Mouse (Mus musculus) limb, embryonic 15.5 days (tissue): ENCODE results near the gene Pcolce2. TPM values are rescaled to one million over a fixed set of nuclear protein-coding genes. Genes with fewer than 3 reads are reported as not detected.

ENCODE experiments used
- ATAC-seq: fragments of 200-750 bp; cut with Nextera tagmentation; 2 replicates; pipeline ENCODE4 v1.8.0; 2017; ENCODE audit warnings: low read depth, moderate TSS enrichment; ENCODE audit not compliant: insufficient number of reproducible peaks, low FRiP score, low TSS enrichment
- H3K27ac ChIP-seq: fragments of 300-500 bp; sonication (generic); 2 replicates; pipeline ENCODE4 v1.5.1; 2015; ENCODE audit warnings: moderate library complexity, mild to moderate bottlenecking, inconsistent platforms
- H3K27me3 ChIP-seq: fragments of 300-500 bp; sonication (generic); 2 replicates; pipeline ENCODE4 v1.6.1; 2015; ENCODE audit warnings: inconsistent platforms
- H3K36me3 ChIP-seq: fragments of 300-500 bp; sonication (generic); 2 replicates; pipeline ENCODE4 v1.6.1; 2015; ENCODE audit warnings: inconsistent platforms
- H3K4me1 ChIP-seq: fragments of 300-500 bp; sonication (generic); 2 replicates; pipeline ENCODE4 v1.6.1; 2015; ENCODE audit warnings: inconsistent platforms
- H3K4me2 ChIP-seq: fragments of 300-500 bp; sonication (generic); 2 replicates; pipeline ENCODE4 v1.6.1; 2015; ENCODE audit warnings: mild to moderate bottlenecking, inconsistent platforms
- H3K4me3 ChIP-seq: fragments of 300-500 bp; sonication (generic); 2 replicates; pipeline ENCODE4 v1.5.1; 2015; ENCODE audit warnings: mild to moderate bottlenecking, inconsistent platforms
- H3K9ac ChIP-seq: fragments of 300-500 bp; sonication (generic); 2 replicates; pipeline ENCODE4 v1.6.1; 2015; ENCODE audit warnings: inconsistent platforms
- H3K9me3 ChIP-seq: fragments of 300-500 bp; sonication (generic); 2 replicates; pipeline ENCODE4 v1.6.1; 2016; ENCODE audit warnings: inconsistent platforms
- WGBS: fragments of 180-500 bp; shearing (Covaris S2); methylation state at CpG from one replicate; pipeline ENCODE4 v1.1.7; 2015; 5-methylcytosine and 5-hydroxymethylcytosine counted together
- polyA plus RNA-seq: library from polyadenylated mRNA; unstranded; fragments of >200 nt; fragmentation: Nextera tagmentation; extraction: Ambion mirVana; gene quantifications from 2 replicates; pipeline ENCODE4 v1.2.1, GENCODE M21; 2015

Gene Pcolce2
- 23.7 and 26.5 TPM in 2 replicates for polyA plus RNA-seq

DNA sequence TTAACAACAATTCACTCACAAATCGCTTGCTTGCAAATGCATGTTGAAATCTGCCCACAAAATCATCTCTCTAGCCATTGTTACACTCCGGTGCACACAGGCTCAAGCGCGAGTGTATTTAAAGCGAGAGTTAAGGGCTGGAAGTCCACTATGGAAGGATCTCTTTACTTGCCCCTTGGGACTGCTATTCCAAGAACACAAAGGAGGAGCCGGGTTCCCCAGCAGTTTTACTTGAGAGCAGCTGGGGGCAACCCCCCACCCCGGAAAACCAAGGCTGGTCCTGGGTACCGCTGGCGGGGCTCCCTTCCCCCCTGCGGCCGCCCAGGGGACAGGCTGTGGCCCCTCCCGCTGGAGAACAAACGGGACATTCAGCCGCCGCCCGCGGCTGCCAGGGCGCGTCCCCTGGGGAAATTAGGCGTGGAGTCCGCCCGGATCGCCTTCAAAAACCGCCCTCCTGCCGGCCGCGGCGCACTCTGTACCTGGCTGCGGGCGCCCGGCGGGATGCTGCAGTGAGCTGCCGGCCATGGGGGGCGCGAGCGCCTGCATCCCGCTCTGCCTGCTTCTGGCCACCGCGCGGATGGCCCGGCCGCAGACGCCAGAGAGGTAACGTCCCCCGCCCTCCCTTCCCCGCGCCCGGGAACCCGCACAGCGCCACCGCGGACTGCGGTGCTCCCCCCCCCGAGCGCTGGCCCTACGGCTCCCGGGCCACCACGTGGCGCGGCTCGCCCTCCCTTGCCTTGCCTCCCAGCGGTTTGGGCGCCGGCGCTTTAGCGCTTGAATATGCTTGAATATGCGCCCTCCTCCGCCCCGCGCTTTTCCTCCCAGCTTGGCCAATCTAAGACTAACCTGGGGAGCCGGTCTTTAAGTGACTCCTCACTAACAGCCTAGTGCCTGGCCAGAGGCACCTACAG lies at the start of gene Pcolce2:
Pcolce2 (plus strand) TSS at position 331 of the 911 bp plus-strand sequence.
- H3K9me3 ChIP-seq: no peaks in the 10 kb centered on the region
- under 1% methylated on average over 59 of the region's 71 CpGs for WGBS
- peak within 1 kb of the TSS; percentile 59 for H3K4me3 ChIP-seq
- peak within 1 kb of the TSS; percentile 98 for H3K4me2 ChIP-seq
- peak within 1 kb of the TSS; percentile 67 for H3K27ac ChIP-seq
- peaks cover 10% of the 10 kb centered on the region for H3K4me1 ChIP-seq
- H3K27me3 ChIP-seq: peaks cover 14% of the 10 kb centered on the region
- no peaks in the 10 kb centered on the region for H3K36me3 ChIP-seq
- peak; percentile 75; the same call in 1 of the 2 replicates for ATAC-seq
- H3K9ac ChIP-seq: peak within 1 kb of the TSS; percentile 52

DNA sequence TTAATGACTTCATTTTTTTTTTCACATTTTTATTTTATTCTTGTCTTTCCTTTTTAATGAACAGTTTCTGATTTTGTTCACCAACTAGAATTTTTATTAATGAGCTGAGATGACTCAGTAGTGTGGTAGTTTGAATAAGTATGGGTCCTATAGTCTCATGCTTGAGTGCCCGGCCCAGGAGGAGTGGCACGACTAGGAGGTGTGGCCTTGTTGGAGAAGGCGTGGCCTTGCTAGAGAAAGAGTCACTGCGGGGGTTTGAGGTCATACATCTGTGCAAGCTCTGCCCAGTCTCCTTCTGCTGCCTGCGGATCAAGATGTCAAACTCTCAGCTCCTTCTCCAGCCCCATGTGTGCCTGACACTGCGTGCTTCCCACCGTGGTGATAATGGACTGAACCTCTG lies 49.3 kb upstream of the Pcolce2 start:
- H3K27ac ChIP-seq: no peak overlapping the region
- H3K9me3 ChIP-seq: no peaks in the 10 kb centered on the region
- H3K9ac ChIP-seq: no peak overlapping the region
- no peak for ATAC-seq
- H3K4me1 ChIP-seq: no peaks in the 10 kb centered on the region
- no peak overlapping the region for H3K4me2 ChIP-seq
- no peaks in the 10 kb centered on the region for H3K27me3 ChIP-seq
- H3K4me3 ChIP-seq: no peak overlapping the region
- no peaks in the 10 kb centered on the region for H3K36me3 ChIP-seq
- WGBS: 86% methylated on average over 7 of the region's 7 CpGs

DNA sequence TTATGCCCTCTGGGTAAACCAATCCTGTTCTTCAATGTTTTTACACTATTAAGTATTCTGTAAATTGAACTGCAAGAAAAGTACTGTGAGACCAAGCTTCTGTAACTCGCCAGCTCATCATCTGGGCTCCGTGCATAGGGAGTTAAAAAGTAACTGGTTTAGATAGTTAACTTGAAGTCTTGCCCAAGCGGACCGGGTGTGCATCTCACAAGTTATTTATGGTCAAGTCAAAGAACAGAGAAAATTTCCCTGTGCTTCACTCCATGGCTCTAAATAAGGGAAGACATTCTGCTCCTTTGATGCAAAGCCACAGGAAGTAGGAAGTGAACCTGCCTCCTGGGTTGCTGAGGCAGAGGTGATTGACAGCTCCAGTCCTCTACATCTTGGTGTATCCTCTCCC lies 43.1 kb upstream of the Pcolce2 start:
- H3K9me3 ChIP-seq: no peaks in the 10 kb centered on the region
- no peak overlapping the region for H3K4me3 ChIP-seq
- no peak overlapping the region for H3K27ac ChIP-seq
- no peaks in the 10 kb centered on the region for H3K4me1 ChIP-seq
- H3K36me3 ChIP-seq: no peaks in the 10 kb centered on the region
- H3K9ac ChIP-seq: no peak overlapping the region
- H3K27me3 ChIP-seq: no peaks in the 10 kb centered on the region
- no peak overlapping the region for H3K4me2 ChIP-seq
- WGBS: 63% methylated on average over 4 of the region's 4 CpGs
- ATAC-seq: no peak

DNA sequence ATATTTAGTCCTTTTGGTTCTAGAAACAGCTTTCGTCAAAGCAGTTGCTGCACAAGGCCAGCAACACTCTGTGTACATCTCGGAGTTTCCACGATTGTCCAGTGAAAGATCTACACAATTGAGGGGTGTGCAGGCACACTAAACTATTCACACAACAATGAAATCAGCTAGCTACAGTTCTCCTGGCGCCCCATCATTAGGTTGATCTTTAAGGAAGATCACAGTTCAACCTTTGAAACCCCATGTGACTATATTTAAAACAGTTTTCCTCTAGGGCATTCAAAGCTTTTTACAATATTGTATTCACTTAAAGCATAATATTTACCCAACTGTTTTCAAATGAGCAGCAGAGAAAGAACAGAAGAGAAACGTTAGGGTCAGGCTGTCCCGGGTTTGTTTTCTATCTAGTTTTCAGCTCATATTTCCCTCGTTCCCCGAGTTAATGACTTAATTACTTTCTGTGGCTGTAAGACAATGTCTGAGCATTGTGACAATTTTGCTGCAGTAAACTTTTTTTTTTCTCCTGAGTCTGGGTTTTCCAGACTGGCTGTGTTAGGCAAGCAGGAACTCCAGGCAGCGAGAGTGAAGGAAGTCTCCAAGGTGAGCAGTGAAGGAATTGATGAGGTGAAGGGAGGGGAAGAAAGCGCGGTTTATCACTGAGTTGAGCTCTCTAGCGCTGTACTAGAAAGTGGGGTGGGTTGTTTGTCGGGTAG lies 39.8 kb upstream of the Pcolce2 start:
- WGBS: 34% methylated on average over 13 of the region's 13 CpGs
- H3K36me3 ChIP-seq: no peaks in the 10 kb centered on the region
- no peak overlapping the region for H3K27ac ChIP-seq
- no peak for ATAC-seq
- no peaks in the 10 kb centered on the region for H3K4me1 ChIP-seq
- H3K4me2 ChIP-seq: 0 out of 2 replicates have a peak overlapping the region, but pooled peaks have one; percentile 1
- no peaks in the 10 kb centered on the region for H3K9me3 ChIP-seq
- H3K4me3 ChIP-seq: no peak overlapping the region
- H3K9ac ChIP-seq: no peak overlapping the region
- H3K27me3 ChIP-seq: no peaks in the 10 kb centered on the region

DNA sequence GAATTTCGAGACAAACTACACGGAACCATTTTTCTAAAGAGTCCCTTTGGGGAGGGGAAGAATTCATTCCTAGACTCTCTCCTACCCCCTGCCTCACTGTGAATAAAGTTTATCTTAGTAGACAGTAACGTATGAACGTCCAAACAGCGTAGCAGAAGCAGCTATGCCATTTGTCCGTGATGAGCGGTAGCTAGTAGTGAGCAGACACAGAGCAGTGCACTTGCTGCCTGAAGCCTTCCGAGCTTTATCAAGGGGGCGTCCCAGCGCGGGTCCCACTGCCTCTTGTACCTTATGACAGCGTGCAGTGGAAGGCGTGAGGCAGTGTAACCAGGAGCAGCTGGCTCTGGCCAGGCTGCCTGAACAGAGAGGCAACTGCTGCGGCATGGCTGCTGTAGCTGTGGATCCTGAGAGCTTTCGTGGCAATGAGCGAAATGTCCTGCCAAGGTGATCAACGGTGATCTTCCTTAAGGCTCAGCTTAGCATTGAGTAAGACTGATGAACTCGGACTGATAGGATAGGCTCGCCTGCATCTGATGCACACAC lies 39.2 kb upstream of the Pcolce2 start:
- 43% methylated on average over 19 of the region's 19 CpGs for WGBS
- Histone ChIP-seq H3K27ac (no peak overlapping the region), H3K4me2 (0 out of 2 replicates have a peak overlapping the region, but pooled peaks have one; percentile 1), H3K27me3 (no peaks in the 10 kb centered on the region), H3K4me3 (no peak overlapping the region), H3K9me3 (no peaks in the 10 kb centered on the region), H3K4me1 (no peaks in the 10 kb centered on the region), H3K9ac (no peak overlapping the region), H3K36me3 (no peaks in the 10 kb centered on the region)
- no peak for ATAC-seq

DNA sequence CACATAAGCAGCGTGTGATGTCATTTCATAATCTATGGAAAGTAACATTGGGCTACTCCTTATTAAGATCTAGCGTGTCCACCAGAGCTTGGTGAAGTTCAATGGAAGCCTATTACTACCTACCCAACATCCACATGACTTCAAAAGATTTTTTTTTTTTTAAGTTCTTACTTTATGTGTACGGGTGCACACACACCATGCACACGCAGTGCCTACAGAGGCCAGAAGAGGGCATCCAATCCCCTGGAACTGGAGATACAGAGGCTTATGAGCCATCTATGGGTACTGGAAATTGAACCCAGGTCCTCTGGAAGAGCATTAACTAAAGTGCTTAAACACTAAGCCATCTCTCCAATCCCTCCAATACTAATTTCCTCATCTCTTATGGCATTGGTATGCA lies 38.0 kb upstream of the Pcolce2 start:
- WGBS: 86% methylated on average over 4 of the region's 4 CpGs
- Histone ChIP-seq H3K27ac (no peak overlapping the region), H3K9ac (no peak overlapping the region), H3K36me3 (no peaks in the 10 kb centered on the region), H3K4me3 (no peak overlapping the region), H3K4me1 (no peaks in the 10 kb centered on the region), H3K4me2 (no peak overlapping the region), H3K27me3 (no peaks in the 10 kb centered on the region), H3K9me3 (no peaks in the 10 kb centered on the region)
- ATAC-seq: no peak

DNA sequence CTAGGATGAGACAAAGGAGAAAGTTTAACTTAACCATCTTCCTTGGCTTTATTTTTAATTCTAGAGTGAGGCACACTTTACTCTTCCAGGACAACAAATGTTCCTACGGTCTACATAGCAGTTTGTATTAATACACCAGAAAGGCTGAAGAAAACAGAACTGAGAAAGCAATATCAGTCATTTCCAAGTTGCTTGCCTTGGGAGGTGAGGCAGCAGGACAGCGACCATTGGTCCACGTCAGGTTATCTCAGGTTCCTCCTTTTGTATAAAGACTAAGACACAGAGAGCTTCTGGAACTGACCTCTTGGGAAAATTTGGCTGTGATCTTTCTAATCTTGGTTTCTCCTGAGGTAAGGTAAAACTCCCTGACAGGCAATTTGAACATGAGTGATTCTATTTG lies 34.6 kb upstream of the Pcolce2 start:
- Histone ChIP-seq H3K4me3 (no peak overlapping the region), H3K4me2 (no peak overlapping the region), H3K36me3 (no peaks in the 10 kb centered on the region), H3K9me3 (no peaks in the 10 kb centered on the region), H3K4me1 (no peaks in the 10 kb centered on the region), H3K9ac (no peak overlapping the region), H3K27me3 (no peaks in the 10 kb centered on the region), H3K27ac (no peak overlapping the region)
- 88% methylated on average over 3 of the region's 3 CpGs for WGBS
- no peak for ATAC-seq

DNA sequence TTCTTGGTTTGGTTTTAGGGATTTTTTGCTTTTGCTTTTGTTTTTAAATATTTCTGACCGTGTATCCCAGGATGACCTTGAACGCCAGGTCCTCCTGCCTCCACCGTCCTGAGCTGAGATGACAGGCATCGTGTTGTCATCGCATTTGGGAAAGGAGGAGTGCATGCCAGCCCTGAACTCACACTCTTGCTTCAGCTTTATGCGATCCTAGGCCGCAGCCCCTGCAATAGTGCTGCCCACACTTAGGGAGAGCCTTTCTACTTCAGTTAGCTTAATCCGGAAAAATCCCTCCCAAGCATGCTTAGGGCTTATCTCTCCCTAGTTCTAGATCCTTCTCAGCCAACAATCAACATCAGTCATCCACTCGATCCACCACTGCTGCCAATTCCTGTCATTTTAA lies 34.1 kb upstream of the Pcolce2 start:
- H3K4me2 ChIP-seq: no peak overlapping the region
- no peak for ATAC-seq
- H3K9me3 ChIP-seq: no peaks in the 10 kb centered on the region
- no peaks in the 10 kb centered on the region for H3K27me3 ChIP-seq
- H3K27ac ChIP-seq: no peak overlapping the region
- H3K36me3 ChIP-seq: no peaks in the 10 kb centered on the region
- 83% methylated on average over 9 of the region's 9 CpGs for WGBS
- no peak overlapping the region for H3K9ac ChIP-seq
- H3K4me1 ChIP-seq: no peaks in the 10 kb centered on the region
- H3K4me3 ChIP-seq: no peak overlapping the region

DNA sequence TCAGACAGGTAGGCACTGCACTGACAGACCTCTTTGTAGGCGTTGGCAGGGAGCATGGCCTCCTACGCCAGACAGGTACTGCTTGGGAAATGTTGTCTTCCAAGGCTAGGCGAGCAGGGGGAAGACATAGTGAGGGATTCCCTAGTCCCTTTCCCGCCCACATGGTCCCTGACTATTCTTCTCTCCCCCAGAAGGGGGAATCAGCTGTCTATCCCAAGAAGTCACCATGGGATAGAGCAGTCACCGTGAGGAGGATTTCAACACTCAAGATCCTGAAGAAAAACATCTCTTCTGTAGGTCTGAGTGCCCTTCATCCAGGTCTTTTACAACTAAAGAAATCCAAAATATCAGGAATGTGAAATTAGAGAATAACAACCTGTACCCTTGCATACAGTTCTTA lies 30.2 kb upstream of the Pcolce2 start:
- H3K9me3 ChIP-seq: no peaks in the 10 kb centered on the region
- no peak overlapping the region for H3K27ac ChIP-seq
- ATAC-seq: no peak
- no peak overlapping the region for H3K4me2 ChIP-seq
- no peaks in the 10 kb centered on the region for H3K36me3 ChIP-seq
- no peak overlapping the region for H3K9ac ChIP-seq
- no peaks in the 10 kb centered on the region for H3K27me3 ChIP-seq
- WGBS: 60% methylated on average over 5 of the region's 5 CpGs
- H3K4me1 ChIP-seq: no peaks in the 10 kb centered on the region
- H3K4me3 ChIP-seq: no peak overlapping the region

DNA sequence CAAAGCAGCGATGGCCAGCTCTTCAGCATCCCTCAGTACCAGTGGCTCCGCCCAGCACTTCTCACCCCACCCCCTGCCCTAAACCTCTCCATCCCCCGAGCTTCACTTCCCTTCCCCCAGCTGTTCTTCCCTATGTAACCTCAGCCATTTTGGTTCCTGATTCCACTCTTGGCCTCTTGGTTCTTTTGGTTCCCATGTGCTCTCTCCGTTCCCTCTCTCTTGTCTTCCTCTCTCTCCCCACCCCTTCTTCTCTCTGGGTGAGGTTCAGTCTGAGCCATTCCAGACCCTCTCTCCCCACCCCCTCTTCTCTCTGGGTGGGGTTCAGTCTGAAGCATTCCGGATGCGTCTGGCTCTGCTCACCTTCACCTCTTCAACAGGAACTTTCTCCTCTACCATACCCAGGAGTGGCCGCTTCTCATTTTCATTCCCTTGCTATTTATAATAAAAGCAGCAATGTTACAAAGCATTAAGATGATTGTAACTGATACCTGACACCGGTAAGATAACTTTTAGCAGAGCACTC lies 25.1 kb upstream of the Pcolce2 start:
- WGBS: 77% methylated on average over 8 of the region's 8 CpGs
- H3K4me2 ChIP-seq: no peak overlapping the region
- no peaks in the 10 kb centered on the region for H3K9me3 ChIP-seq
- no peaks in the 10 kb centered on the region for H3K27me3 ChIP-seq
- no peak overlapping the region for H3K27ac ChIP-seq
- H3K4me1 ChIP-seq: no peaks in the 10 kb centered on the region
- no peaks in the 10 kb centered on the region for H3K36me3 ChIP-seq
- H3K4me3 ChIP-seq: no peak overlapping the region
- no peak overlapping the region for H3K9ac ChIP-seq
- no peak for ATAC-seq

DNA sequence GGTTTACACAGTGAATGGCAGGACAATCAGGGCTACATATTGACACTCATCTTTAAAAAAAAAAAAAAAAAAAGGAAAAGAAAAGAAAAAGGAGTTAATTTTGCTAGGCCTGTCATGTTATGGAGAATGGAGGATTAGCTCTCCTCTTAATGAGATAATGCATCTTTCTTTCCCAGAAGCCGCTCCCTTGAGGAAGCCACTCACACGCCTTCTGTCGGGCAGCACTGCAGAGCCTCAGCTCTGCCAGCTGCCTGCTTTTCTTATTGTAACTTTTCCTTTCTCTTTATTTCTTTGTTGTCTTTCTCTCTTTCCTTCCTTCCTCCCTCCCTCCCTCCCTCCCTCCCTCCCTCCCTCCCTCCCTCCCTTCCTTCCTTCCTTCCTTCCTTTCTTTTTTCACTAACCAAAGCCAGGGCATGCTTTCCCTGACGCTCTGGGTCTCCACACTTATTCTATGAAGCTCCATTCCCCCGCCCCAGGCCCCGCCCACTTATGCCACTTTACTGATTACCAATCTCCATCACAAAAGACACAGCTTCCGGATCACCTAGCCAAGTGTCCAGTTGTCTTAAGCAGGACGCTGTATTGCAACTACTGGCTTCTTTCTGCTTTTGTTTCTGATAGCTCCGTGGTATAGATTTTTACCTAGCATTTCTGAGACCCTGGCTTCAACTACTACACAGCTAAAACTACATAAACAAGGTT lies 23.8 kb upstream of the Pcolce2 start:
- H3K4me3 ChIP-seq: no peak overlapping the region
- no peak overlapping the region for H3K27ac ChIP-seq
- WGBS: 37% methylated on average over 8 of the region's 9 CpGs
- no peaks in the 10 kb centered on the region for H3K9me3 ChIP-seq
- no peaks in the 10 kb centered on the region for H3K36me3 ChIP-seq
- ATAC-seq: no peak
- no peak overlapping the region for H3K9ac ChIP-seq
- no peaks in the 10 kb centered on the region for H3K4me1 ChIP-seq
- no peaks in the 10 kb centered on the region for H3K27me3 ChIP-seq
- H3K4me2 ChIP-seq: no peak overlapping the region
